Mouse (Mus musculus) Muller cell, postnatal 12 days (primary cell): ENCODE measurements at regions not wholly inside any gene's neighbourhood (a gene's known extent, or its start where the extent isn't known, plus 50 kb on each side); places are given as distances from the start of the nearest gene placed in this dataset.

Source experiments
- DNase-seq: peaks from one replicate; pipeline ENCODE4 v3.0.0-alpha.2; 2015; ENCODE audit errors: inconsistent ontology term

DNA sequence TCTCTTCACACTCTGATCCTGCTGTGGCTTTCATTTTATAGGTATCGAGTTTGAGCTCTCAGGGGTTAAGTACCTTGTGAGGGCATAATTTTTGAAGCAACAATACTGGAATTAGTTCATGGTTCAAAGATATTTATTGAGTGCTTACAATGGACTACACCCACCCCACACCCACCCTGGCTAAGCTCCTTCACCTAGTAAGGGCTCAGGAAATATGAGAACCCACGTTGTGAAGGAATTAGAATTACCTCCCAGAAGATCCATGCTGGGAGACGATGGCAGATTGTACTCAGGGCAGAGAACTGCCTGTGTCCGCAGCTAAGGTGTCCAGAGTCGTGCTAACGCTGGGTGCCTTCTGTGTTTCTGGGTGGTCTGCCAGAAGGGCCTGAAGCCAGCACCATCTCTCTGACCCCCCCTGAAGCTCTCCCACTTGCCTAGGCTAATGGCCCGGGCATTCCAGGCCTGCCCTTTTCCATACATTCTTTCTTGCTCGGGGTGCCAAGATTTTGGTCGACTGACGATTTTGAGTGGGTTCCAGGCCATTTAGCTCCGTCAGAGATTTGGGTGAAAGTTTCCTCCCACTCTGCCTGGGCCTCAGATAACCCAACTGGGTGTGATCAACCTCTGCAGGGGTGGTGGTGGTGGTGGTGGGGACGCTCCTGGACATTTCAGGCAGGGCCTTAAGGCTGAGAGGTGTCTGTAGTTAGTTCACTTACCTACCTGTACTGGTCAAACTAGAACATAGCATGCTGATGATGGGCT, 67.7 kb upstream of the Bcl6 start:
- DNase-seq = peak; percentile 16

DNA sequence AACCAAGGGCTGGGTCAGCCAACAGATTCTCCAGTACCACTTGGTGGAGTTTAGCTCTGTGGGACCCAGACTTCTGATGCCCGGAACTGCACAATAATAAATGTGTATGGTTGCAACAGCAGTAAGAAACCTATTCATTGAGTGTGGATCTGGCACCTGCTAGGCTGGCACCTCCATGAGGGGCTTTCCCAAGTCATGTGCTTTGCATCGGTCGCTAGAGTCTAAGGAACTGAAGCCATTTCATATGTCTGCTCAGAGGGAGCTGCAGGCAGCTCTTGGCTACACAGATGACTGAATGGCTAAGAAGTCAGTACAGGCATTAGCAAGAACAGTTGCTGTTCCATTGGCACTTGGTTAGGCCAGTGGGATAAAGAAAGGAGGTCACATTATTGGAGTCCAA, 65.6 kb upstream of the Bcl6 start:
- DNase-seq = no peak

DNA sequence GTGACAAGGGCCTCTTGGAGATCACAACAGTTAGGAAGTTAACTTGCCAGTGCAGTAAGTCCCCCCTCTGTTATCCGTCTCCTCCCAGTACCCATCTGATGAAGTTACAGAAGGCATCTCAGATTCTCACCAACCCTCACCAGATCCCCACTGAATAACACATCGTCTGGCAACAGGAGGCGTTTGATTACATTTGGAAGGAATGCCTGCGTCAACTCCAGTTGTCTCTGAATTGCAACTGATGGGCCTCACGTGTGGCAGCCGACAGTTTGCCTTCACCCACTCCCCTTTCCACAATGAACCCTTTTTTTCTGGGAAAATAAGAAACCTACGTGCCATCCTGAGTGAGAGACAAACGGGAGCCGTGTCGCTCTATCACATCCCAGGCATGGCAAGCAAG, 64.8 kb upstream of the Bcl6 start:
- no peak for DNase-seq

DNA sequence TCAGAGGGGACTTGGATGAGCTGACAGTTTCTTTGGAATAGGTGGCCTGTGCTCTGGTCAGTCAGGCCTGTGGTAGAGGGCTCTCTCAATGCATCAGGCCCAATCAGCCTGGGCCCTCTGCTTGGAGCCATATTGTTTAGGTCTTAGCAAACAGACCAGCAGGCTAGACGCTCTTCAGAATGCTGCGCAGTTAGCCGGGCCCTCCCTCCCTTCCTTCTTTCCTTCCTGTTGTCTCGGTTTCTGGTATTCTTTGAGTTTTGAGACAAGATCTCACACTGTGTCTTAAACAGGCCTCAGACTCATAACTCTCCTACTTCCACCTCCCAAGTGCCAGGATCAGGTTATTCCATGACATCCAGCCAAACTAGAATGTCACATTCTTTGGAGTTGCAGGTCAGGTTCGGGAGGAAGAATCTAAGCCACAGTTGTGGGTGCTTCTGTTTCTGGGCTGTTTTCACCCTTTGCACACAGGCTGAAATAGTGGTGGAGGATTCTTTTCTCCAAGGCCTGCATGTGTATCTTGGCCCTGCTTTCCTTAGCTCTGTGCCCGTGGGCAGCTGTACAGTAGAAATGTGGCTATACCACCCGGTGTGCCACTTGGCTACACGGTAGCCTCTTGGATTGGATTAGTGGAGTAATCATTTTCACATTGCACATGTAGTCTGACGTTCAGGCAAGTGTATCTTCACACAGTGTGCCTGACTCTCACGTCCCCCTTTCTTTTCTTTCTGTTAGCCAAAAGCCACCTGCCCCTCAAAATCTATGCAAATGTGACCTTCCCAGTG, 62.4 kb upstream of the Bcl6 start:
- DNase-seq = no peak

DNA sequence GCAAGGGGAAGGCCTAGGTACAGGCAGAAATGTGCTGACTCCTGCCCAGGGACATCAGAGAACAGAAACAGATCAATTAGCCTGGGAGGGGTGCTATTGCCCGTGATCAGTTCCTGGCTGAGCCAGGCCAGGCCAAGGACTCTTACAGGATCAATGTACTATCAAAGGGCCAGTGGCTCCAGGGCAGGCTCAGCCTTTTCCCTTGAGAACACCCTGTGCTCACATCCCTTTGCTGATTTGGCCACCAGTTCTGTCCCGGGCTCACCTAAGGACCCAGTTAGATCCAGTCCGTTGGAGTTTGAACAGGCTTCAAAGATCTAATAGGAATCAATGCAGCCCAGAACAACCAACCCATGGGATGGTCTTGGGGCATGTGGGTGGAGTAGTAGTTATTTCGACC, 55.1 kb upstream of the Bcl6 start:
- no peak for DNase-seq

DNA sequence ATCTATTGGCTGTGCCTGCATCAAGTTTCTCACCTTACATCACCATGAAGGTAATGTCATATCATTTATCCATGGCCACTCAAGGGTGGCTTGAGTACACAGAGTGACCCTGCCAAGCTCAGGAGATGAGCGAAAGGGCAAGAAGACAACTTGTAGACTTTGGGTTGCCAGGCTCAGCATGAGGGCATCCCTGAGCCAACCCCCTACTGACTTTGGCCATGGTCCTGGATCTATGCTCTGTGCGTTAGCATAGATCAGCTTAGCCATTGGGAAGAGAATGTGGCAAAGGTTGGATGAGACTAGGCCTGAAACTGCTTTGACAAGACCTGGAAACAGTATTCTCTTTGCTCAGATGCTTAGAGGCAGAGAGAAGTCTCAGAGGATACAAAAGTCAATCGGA, 54.3 kb upstream of the Bcl6 start:
- DNase-seq = no peak

DNA sequence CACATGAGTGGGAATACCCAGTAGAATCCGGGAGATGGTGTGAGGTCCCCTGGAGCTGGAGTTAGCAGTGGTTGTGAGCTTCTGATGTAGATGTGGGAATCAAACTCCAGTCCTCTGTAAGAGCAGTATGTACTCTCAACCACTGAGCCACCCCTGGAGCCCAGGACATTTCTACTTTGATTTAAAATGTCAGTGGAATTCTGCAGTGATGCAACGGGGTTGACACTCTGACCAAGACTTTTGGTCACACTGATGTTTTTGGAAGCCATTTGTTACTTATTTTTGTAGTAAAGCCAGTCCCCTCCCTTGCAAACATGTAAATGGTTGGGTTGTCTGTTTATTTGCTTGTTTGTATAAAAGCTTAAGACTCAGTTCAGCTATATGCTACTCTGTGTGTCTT, 53.6 kb upstream of the Bcl6 start:
- DNase-seq = no peak

DNA sequence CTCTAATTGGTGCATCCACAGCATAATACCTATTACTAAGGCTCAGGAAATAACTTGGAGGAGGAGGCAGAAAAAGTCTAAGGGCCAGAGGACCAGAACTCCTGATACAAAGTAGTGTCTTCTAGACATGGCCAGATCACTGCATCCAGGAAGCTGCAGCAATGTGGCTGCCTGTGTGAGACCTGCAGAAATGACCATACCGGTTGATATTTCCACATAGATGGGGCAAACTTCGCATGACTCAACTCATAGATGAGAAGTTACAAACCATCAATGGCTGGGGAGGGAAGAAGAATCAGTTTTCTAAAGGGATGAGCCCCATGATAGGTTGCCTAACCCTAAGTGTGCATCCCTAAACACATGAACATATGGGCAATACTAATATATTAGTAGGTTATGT, 52.8 kb upstream of the Bcl6 start:
- DNase-seq = no peak

DNA sequence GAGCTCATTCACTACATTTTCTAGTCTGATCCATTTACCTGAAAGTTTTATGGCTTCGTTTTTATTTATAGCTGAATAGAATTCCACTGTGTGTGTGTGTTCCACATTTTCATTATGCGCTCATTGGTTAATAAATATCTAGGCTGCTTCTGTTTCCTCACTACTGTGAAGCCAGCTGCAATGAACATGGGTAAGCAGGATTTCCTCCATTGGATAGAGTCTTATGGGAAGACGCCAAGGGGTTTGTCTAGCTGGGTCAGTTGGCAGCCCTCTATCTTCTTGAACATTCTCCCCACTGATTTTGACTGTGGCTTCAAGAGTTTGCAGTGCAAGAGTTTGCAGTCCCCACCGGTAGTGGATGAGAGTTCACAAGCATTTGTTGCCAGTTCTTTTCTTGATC, 51.1 kb upstream of the Bcl6 start:
- no peak for DNase-seq
